ENCODE assay signal across 10 mouse cellular contexts in genomic region chr9:117072433-117073099, GRCm38 (mm10).
DNase-seq lines count a peak whose midpoint lies in the region; ATAC-seq lines count a peak whose summit lies in the region.
"Had no signal": no experiment of that assay in that cellular context is flagged by ENCODE, and none has a peak within 500 bp of the region (broad histone marks: within the 10 kb centered on the region; RNA-seq: fewer than 3 reads in every experiment).

No protein-coding gene starts in this region.

- H3K27me3 ChIP-seq in embryonic facial prominence, embryonic 12.5 days, result no peaks in the 10 kb centered on the region
- no peaks in the 10 kb centered on the region for H3K27me3 ChIP-seq in limb, embryonic 13.5 days

- no peak overlapping the region for H3K9ac ChIP-seq in embryonic facial prominence, embryonic 12.5 days
- no peak overlapping the region for H3K9ac ChIP-seq in limb, embryonic 13.5 days

- no peak overlapping the region for H3K4me2 ChIP-seq in embryonic facial prominence, embryonic 12.5 days (replicated peaks)
- no peak overlapping the region for H3K4me2 ChIP-seq in limb, embryonic 13.5 days (replicated peaks)

- no peaks in the 10 kb centered on the region for H3K36me3 ChIP-seq in embryonic facial prominence, embryonic 12.5 days
- H3K36me3 ChIP-seq in limb, embryonic 13.5 days, result no peaks in the 10 kb centered on the region
- H3K36me3 ChIP-seq: midbrain, embryonic 10.5 days had no signal

- H3K27ac ChIP-seq in embryonic facial prominence, embryonic 12.5 days, result peak overlapping the region; percentile 75
- H3K27ac ChIP-seq in limb, embryonic 13.5 days, result peak overlapping the region; percentile 55; the same call in 1 of the 2 replicates
- H3K27ac ChIP-seq: midbrain, embryonic 10.5 days had no signal

- peaks cover 29% of the 10 kb centered on the region for H3K4me1 ChIP-seq in embryonic facial prominence, embryonic 12.5 days
- H3K4me1 ChIP-seq in limb, embryonic 13.5 days, result peaks cover 31% of the 10 kb centered on the region

- no peak overlapping the region for H3K4me3 ChIP-seq in embryonic facial prominence, embryonic 12.5 days
- H3K4me3 ChIP-seq in limb, embryonic 13.5 days, result no peak overlapping the region
- H3K4me3 ChIP-seq: midbrain, embryonic 10.5 days had no signal

- WGBS in embryonic facial prominence, embryonic 12.5 days, result 6% methylated on average over 2 of the region's 2 CpGs
- WGBS in limb, embryonic 13.5 days, result 9% methylated on average over 2 of the region's 2 CpGs

- ATAC-seq in embryonic facial prominence, embryonic 12.5 days (ENCODE audit: insufficient number of reproducible peaks, insufficient read depth, low FRiP score, low TSS enrichment), result peak; percentile 77
- peak; percentile 83 for ATAC-seq in limb, embryonic 13.5 days (ENCODE audit: low FRiP score, low read depth)
- no peak for ATAC-seq in activated CD4-positive, CD25-positive, alpha-beta regulatory T cell, adult 4 months

- DNase-seq in kidney, adult 11 months, result peak; percentile 26
- no peak for DNase-seq in kidney, postnatal 10 days
- DNase-seq in R1 (ENCODE audit: low read depth, low spot score), result peak; percentile 93
- no peak for DNase-seq in adrenal gland, postnatal 10 days
- no peak for DNase-seq in testis, postnatal 14 days (ENCODE audit: low spot score)
- DNase-seq: cerebellum, postnatal 36 days had no signal

- H3K9me3 ChIP-seq in embryonic facial prominence, embryonic 12.5 days, result no peaks in the 10 kb centered on the region
- no peaks in the 10 kb centered on the region for H3K9me3 ChIP-seq in limb, embryonic 13.5 days
- H3K9me3 ChIP-seq: midbrain, embryonic 10.5 days had no signal

Comparison
In these comparisons a context has a peak if more than half of its experiments do, and no peak if none do; other contexts are left out.
1. DNase-seq: peak in kidney, adult 11 months (single experiment) and R1 (single experiment); none in kidney, postnatal 10 days (single experiment), adrenal gland, postnatal 10 days (single experiment) and testis, postnatal 14 days (single experiment).